Mouse (Mus musculus) thymus, adult 2 months (tissue): ENCODE data around the gene Gm28102. TPM values are rescaled to one million over a fixed set of nuclear protein-coding genes. Genes with fewer than 3 reads are reported as not detected.
"Not testable (repeated sequence)": the region's sequence is repeated elsewhere in the genome, so short reads cannot be mapped to it uniquely, and the experiment has no call there.

Source experiments
- DNase-seq: peaks from one replicate; pipeline ENCODE4 v3.0.0; 2021
- H3K27ac ChIP-seq: fragments of 200-500 bp; 2 replicates; pipeline ENCODE4 v1.5.1; 2012; ENCODE audit warnings: low read length, control low read depth; ENCODE audit not compliant: control insufficient read depth, insufficient read depth
- H3K27me3 ChIP-seq: fragments of 200-500 bp; 2 replicates; pipeline ENCODE4 v1.6.1; 2012; ENCODE audit warnings: mild to moderate bottlenecking, low read length, moderate library complexity, mixed read lengths; ENCODE audit not compliant: control insufficient read depth, insufficient read depth
- H3K36me3 ChIP-seq: fragments of 200-500 bp; 2 replicates; pipeline ENCODE4 v1.6.1; 2012; ENCODE audit warnings: mild to moderate bottlenecking, low read length, moderate library complexity; ENCODE audit not compliant: control insufficient read depth, insufficient read depth
- H3K4me1 ChIP-seq: fragments of 200-500 bp; replicated peaks from 2 replicates; pipeline ENCODE4 v1.6.1; 2012; ENCODE audit warnings: low read length; ENCODE audit not compliant: control insufficient read depth, insufficient read depth
- H3K4me3 ChIP-seq: fragments of 200-500 bp; 2 replicates; pipeline ENCODE4 v1.5.1; 2012; ENCODE audit warnings: mild to moderate bottlenecking, low read length, control low read depth, moderate library complexity; ENCODE audit not compliant: control insufficient read depth, insufficient read depth
- WGBS: fragments of 180-500 bp; shearing (Covaris S2); methylation state at CpG from one replicate; pipeline ENCODE4 v1.1.7; 2018; 5-methylcytosine and 5-hydroxymethylcytosine counted together
- polyA plus RNA-seq: library from polyadenylated mRNA; depleted of rRNA; stranded (reverse); fragments of >200 nt; gene quantifications from 2 replicates; pipeline ENCODE4 v1.2.3, GENCODE M21; 2012; rRNA removed

Gm28102 gene
- polyA plus RNA-seq = not detected in 2 replicates

DNA sequence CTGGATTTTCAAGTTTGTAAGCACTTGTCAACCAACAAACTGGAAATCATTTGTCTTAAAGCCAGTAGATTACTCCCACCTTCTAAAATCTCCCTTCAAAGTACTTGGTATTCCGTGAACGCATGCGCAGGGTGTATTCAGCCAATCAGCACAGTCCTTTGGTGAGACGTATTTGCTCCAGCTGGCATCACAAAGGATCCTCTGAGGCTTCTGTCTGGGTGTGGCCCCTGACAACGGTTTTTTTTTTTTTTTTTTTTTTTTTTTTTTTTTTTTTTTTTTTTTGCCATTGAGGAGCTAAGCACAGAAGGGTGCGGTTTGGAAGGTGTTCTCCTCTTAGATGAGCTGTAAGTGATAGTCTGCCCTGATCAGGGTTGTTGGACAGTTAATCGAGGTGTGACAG is at the start of gene Gm28102:
Gm28102 (plus strand) TSS at position 301 of the 400 bp plus-strand sequence.
- not testable (repeated sequence) for DNase-seq
- 87% methylated on average over 4 of the region's 7 CpGs for WGBS

More for the DNA sequence above, at the start of gene Gm28102:
- H3K4me3 ChIP-seq, H3K27ac ChIP-seq, H3K27me3 ChIP-seq, H3K4me1 ChIP-seq, H3K36me3 ChIP-seq: not testable (repeated sequence)
